Mouse (Mus musculus): ENCODE measurements around the gene Camta2. TPM values are rescaled to one million over a fixed set of nuclear protein-coding genes. Genes with fewer than 3 reads are reported as not detected.

Gene Camta2
- polyA plus RNA-seq, 1 experiment: 35.7 TPM

GRCm38 (mm10) chr11:70668771-70669505 is 19.0 kb downstream of the Camta2 start, which contains the start of gene Spag7:
TSS of gene Spag7 (minus strand) at chr11:70669416.
- H3K4me3 ChIP-seq (replicated peaks; ENCODE audit: extremely low read depth, low read depth, low read length): peak within 1 kb of the TSS; percentile 74
- peak; percentile 95 for DNase-seq
- peaks cover 4% of the 10 kb centered on the region; the same call in 1 of the 2 replicates for H3K4me1 ChIP-seq (ENCODE audit: control insufficient read depth, insufficient read depth, low read length)
- TF ChIP-seq CTCF (IDR thresholded peaks at IDR 0.05; ENCODE audit: insufficient read depth, low read length) (no peak), POLR2A (IDR thresholded peaks at IDR 0.05; ENCODE audit: borderline replicate concordance, extremely low read depth, low read depth, low read length) (peak; percentile 97)
- WGBS: under 1% methylated on average over 44 of the region's 44 CpGs

- peak; percentile 79 for DNase-seq
- Histone ChIP-seq H3K4me3 (replicated peaks; ENCODE audit: extremely low read depth, low read depth, low read length) (peak overlapping the region; percentile 57), H3K4me1 (ENCODE audit: control insufficient read depth, insufficient read depth, low read length) (peaks cover 4% of the 10 kb centered on the region; the same call in 1 of the 2 replicates)
- no peak for TF ChIP-seq CTCF (IDR thresholded peaks at IDR 0.05; ENCODE audit: insufficient read depth, low read length)
- 0 out of 2 replicates have a peak, but pooled peaks have one; percentile 19 for TF ChIP-seq POLR2A (IDR thresholded peaks at IDR 0.05; ENCODE audit: borderline replicate concordance, extremely low read depth, low read depth, low read length)
- WGBS: under 1% methylated on average over 15 of the region's 15 CpGs
Measured at GRCm38 (mm10) chr11:70668335-70668770, 19.6 kb downstream of the Camta2 start.

- DNase-seq: no peak
- 52% methylated on average over 14 of the region's 14 CpGs for WGBS
- Histone ChIP-seq H3K4me3 (replicated peaks; ENCODE audit: extremely low read depth, low read depth, low read length) (no peak overlapping the region), H3K4me1 (ENCODE audit: control insufficient read depth, insufficient read depth, low read length) (peaks cover 4% of the 10 kb centered on the region; the same call in 1 of the 2 replicates)
- TF ChIP-seq CTCF (IDR thresholded peaks at IDR 0.05; ENCODE audit: insufficient read depth, low read length) (no peak), POLR2A (IDR thresholded peaks at IDR 0.05; ENCODE audit: borderline replicate concordance, extremely low read depth, low read depth, low read length) (no peak)
Measured at GRCm38 (mm10) chr11:70667271-70668150, 20.4 kb downstream of the Camta2 start.

- no peak for TF ChIP-seq POLR2A (IDR thresholded peaks at IDR 0.05; ENCODE audit: borderline replicate concordance, extremely low read depth, low read depth, low read length)
- no peak for TF ChIP-seq CTCF (IDR thresholded peaks at IDR 0.05; ENCODE audit: insufficient read depth, low read length)
- 87% methylated on average over 8 of the region's 8 CpGs for WGBS
- DNase-seq: no peak
Measured at GRCm38 (mm10) chr11:70666687-70667086, 21.2 kb downstream of the Camta2 start.

GRCm38 (mm10) chr11:70664741-70665140 is 23.2 kb downstream of the Camta2 start:
- TF ChIP-seq CTCF (IDR thresholded peaks at IDR 0.05; ENCODE audit: insufficient read depth, low read length): 0 out of 2 replicates have a peak, but pooled peaks have one; percentile 13
- no peak for TF ChIP-seq POLR2A (IDR thresholded peaks at IDR 0.05; ENCODE audit: borderline replicate concordance, extremely low read depth, low read depth, low read length)
- WGBS: 90% methylated on average over 9 of the region's 9 CpGs
- H3K4me3 ChIP-seq (replicated peaks; ENCODE audit: extremely low read depth, low read depth, low read length): no peak overlapping the region
- no peak for DNase-seq
- peaks cover 4% of the 10 kb centered on the region; the same call in 1 of the 2 replicates for H3K4me1 ChIP-seq (ENCODE audit: control insufficient read depth, insufficient read depth, low read length)

More at GRCm38 (mm10) chr11:70666687-70667086, 21.2 kb downstream of the Camta2 start:
- no peak overlapping the region for H3K4me3 ChIP-seq (replicated peaks; ENCODE audit: extremely low read depth, low read depth, low read length)
- peaks cover 4% of the 10 kb centered on the region; the same call in 1 of the 2 replicates for H3K4me1 ChIP-seq (ENCODE audit: control insufficient read depth, insufficient read depth, low read length)

GRCm38 (mm10) chr11:70663957-70664356 is 23.9 kb downstream of the Camta2 start:
- Histone ChIP-seq H3K4me1 (ENCODE audit: control insufficient read depth, insufficient read depth, low read length) (peaks cover 4% of the 10 kb centered on the region; the same call in 1 of the 2 replicates), H3K4me3 (replicated peaks; ENCODE audit: extremely low read depth, low read depth, low read length) (no peak overlapping the region)
- no peak for DNase-seq
- WGBS: 81% methylated on average over 6 of the region's 6 CpGs
- TF ChIP-seq CTCF (IDR thresholded peaks at IDR 0.05; ENCODE audit: insufficient read depth, low read length) (no peak), POLR2A (IDR thresholded peaks at IDR 0.05; ENCODE audit: borderline replicate concordance, extremely low read depth, low read depth, low read length) (no peak)

DNA sequence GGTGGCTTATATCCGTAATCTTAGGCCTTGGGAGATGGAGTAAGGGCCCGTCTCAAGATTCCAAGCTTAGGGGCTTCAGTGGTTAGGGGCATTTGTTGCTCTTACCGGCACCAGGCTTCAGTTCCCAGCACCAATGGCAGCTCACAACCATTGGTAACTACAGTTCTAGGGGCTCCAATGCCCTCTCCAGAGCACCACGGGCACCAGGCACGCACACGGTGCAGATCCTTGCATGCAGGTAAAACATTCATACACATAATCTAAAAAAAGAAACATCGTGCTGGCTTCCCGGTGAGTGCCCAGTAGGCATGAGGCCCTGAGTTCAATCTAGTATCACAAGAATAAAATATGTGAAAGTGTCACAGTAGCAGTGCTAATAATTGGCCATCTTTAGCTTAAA is 24.8 kb downstream of the Camta2 start:
- DNase-seq: no peak
- TF ChIP-seq POLR2A (IDR thresholded peaks at IDR 0.05; ENCODE audit: borderline replicate concordance, extremely low read depth, low read depth, low read length) (no peak), CTCF (IDR thresholded peaks at IDR 0.05; ENCODE audit: insufficient read depth, low read length) (no peak)
- WGBS: 90% methylated on average over 8 of the region's 8 CpGs
- Histone ChIP-seq H3K4me3 (replicated peaks; ENCODE audit: extremely low read depth, low read depth, low read length) (no peak overlapping the region), H3K4me1 (ENCODE audit: control insufficient read depth, insufficient read depth, low read length) (peaks cover 4% of the 10 kb centered on the region; the same call in 1 of the 2 replicates)

DNA sequence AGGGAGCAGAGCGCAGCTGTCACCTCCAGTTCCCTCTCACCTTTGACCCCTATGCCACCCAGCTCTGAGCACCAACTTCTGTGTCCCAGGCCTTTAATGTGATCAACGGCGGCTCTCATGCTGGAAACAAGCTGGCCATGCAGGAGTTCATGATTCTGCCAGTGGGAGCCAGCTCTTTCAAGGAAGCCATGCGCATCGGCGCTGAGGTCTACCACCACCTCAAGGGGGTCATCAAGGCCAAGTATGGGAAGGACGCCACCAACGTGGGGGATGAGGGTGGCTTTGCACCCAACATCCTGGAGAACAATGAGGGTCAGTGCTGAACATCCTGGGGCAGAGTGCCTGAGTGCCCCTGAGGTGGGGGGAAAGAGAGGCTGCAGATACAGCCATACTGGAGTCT is 27.3 kb downstream of the Camta2 start:
- TF ChIP-seq POLR2A (IDR thresholded peaks at IDR 0.05; ENCODE audit: borderline replicate concordance, extremely low read depth, low read depth, low read length) (no peak), CTCF (IDR thresholded peaks at IDR 0.05; ENCODE audit: insufficient read depth, low read length) (no peak)
- no peak for DNase-seq
- Histone ChIP-seq H3K4me3 (replicated peaks; ENCODE audit: extremely low read depth, low read depth, low read length) (no peak overlapping the region), H3K4me1 (ENCODE audit: control insufficient read depth, insufficient read depth, low read length) (peaks cover 7% of the 10 kb centered on the region; the same call in 1 of the 2 replicates)
- WGBS: 84% methylated on average over 8 of the region's 8 CpGs

DNA sequence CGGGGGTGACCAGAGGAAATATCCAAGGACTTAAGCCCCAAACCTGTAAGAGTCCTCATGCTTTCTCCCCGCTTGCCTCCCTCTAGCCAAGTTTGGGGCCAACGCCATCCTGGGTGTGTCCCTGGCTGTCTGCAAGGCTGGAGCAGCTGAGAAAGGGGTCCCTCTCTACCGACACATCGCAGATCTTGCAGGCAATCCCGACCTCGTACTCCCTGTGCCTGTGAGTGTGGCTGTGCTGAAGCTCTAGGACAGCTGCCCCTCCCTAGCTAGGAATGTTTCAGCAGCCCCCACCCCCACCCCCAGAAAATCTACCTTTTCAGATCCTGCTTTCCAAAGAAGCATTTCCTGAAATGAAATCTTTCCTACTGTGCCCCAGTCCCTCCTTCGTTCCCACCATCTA is 29.0 kb downstream of the Camta2 start:
- TF ChIP-seq CTCF (IDR thresholded peaks at IDR 0.05; ENCODE audit: insufficient read depth, low read length) (no peak), POLR2A (IDR thresholded peaks at IDR 0.05; ENCODE audit: borderline replicate concordance, extremely low read depth, low read depth, low read length) (no peak)
- Histone ChIP-seq H3K4me3 (replicated peaks; ENCODE audit: extremely low read depth, low read depth, low read length) (no peak overlapping the region), H3K4me1 (ENCODE audit: control insufficient read depth, insufficient read depth, low read length) (peaks cover 9% of the 10 kb centered on the region; the same call in 1 of the 2 replicates)
- DNase-seq: no peak
- WGBS: 67% methylated on average over 8 of the region's 8 CpGs

Measured in lung, adult 2 months (tissue).